Mouse (Mus musculus) liver, embryonic 16.5 days (tissue): Measurements from ENCODE around the gene Pheta1. TPM values are rescaled to one million over a fixed set of nuclear protein-coding genes. Genes with fewer than 3 reads are reported as not detected.

Experiments
- ATAC-seq: fragments of 200-750 bp; cut with Nextera tagmentation; 2 replicates; pipeline ENCODE4 v1.8.0; 2017; ENCODE audit warnings: low read depth, mild to moderate bottlenecking, moderate number of reproducible peaks, moderate library complexity
- H3K27ac ChIP-seq: fragments of 300-500 bp; sonication (generic); 2 replicates; pipeline ENCODE4 v1.5.1; 2014; ENCODE audit warnings: mild to moderate bottlenecking, low read length
- H3K27me3 ChIP-seq: fragments of 300-500 bp; sonication (generic); 2 replicates; pipeline ENCODE4 v1.6.1; 2014; ENCODE audit warnings: low read depth, low read length, mixed read lengths; ENCODE audit not compliant: control insufficient read depth, insufficient read depth
- H3K36me3 ChIP-seq: fragments of 300-500 bp; sonication (generic); 2 replicates; pipeline ENCODE4 v1.6.1; 2014; ENCODE audit warnings: mild to moderate bottlenecking; ENCODE audit not compliant: control insufficient read depth, insufficient read depth
- H3K4me1 ChIP-seq: fragments of 300-500 bp; sonication (generic); 2 replicates; pipeline ENCODE4 v1.6.1; 2014; ENCODE audit warnings: low read depth, low read length, mixed read lengths; ENCODE audit not compliant: control insufficient read depth
- H3K4me2 ChIP-seq: fragments of 300-500 bp; sonication (generic); 2 replicates; pipeline ENCODE4 v1.6.1; 2014; ENCODE audit warnings: low read depth, low read length, mixed read lengths
- H3K4me3 ChIP-seq: fragments of 300-500 bp; sonication (generic); 2 replicates; pipeline ENCODE4 v1.5.1; 2014; ENCODE audit warnings: low read depth, mild to moderate bottlenecking, low read length
- H3K9ac ChIP-seq: fragments of 300-500 bp; sonication (generic); 2 replicates; pipeline ENCODE4 v1.6.1; 2014; ENCODE audit warnings: low read depth, low read length
- H3K9me3 ChIP-seq: fragments of 300-500 bp; sonication (generic); replicated peaks from 2 replicates; pipeline ENCODE4 v1.6.1; 2016; ENCODE audit warnings: low read length; ENCODE audit not compliant: control insufficient read depth
- WGBS: fragments of 180-500 bp; shearing (Covaris S2); extraction: QIAGEN DNeasy Blood & Tissue Kit; methylation state at CpG from one replicate; pipeline ENCODE4 v1.1.7; 2014; ENCODE audit not compliant: insufficient replicate concordance; 5-methylcytosine and 5-hydroxymethylcytosine counted together
- polyA plus RNA-seq: library from polyadenylated mRNA; unstranded; fragments of >200 nt; fragmentation: Nextera tagmentation; extraction: Ambion mirVana; gene quantifications from 2 replicates; pipeline ENCODE4 v1.2.1, GENCODE M21; 2015

The Pheta1 gene
- polyA plus RNA-seq, 1 experiment from 2014 or later = 4.0 TPM

GRCm38 (mm10) chr5:121879211-121879610 lies 30.4 kb downstream of the Pheta1 start:
- Histone ChIP-seq H3K9ac (no peak overlapping the region), H3K4me3 (no peak overlapping the region), H3K4me1 (no peaks in the 10 kb centered on the region), H3K4me2 (no peak overlapping the region), H3K36me3 (no peaks in the 10 kb centered on the region), H3K27ac (no peak overlapping the region), H3K27me3 (no peaks in the 10 kb centered on the region), H3K9me3 (no peaks in the 10 kb centered on the region)
- ATAC-seq = no peak
- WGBS = 48% methylated on average over 6 of the region's 6 CpGs

- H3K4me1 ChIP-seq = no peaks in the 10 kb centered on the region
- WGBS = 61% methylated on average over 8 of the region's 8 CpGs
These were observed 34.6 kb downstream of the Pheta1 start for GRCm38 (mm10) chr5:121883356-121883755.

GRCm38 (mm10) chr5:121889375-121889774 lies 40.6 kb downstream of the Pheta1 start:
- WGBS = 60% methylated on average over 13 of the region's 13 CpGs
- Histone ChIP-seq H3K36me3 (no peaks in the 10 kb centered on the region; the same call in 1 of the 2 replicates), H3K4me3 (no peak overlapping the region), H3K9ac (no peak overlapping the region), H3K27me3 (no peaks in the 10 kb centered on the region), H3K9me3 (peaks cover 2% of the 10 kb centered on the region; the same call in 1 of the 2 replicates), H3K4me2 (no peak overlapping the region), H3K27ac (no peak overlapping the region), H3K4me1 (no peaks in the 10 kb centered on the region)
- ATAC-seq = no peak

More at GRCm38 (mm10) chr5:121883356-121883755, 34.6 kb downstream of the Pheta1 start:
- ATAC-seq = no peak
- Histone ChIP-seq H3K9me3 (peaks cover 2% of the 10 kb centered on the region; the same call in 1 of the 2 replicates), H3K9ac (no peak overlapping the region), H3K27me3 (no peaks in the 10 kb centered on the region), H3K27ac (no peak overlapping the region), H3K4me3 (no peak overlapping the region), H3K4me2 (no peak overlapping the region), H3K36me3 (no peaks in the 10 kb centered on the region; the same call in 1 of the 2 replicates)

DNA sequence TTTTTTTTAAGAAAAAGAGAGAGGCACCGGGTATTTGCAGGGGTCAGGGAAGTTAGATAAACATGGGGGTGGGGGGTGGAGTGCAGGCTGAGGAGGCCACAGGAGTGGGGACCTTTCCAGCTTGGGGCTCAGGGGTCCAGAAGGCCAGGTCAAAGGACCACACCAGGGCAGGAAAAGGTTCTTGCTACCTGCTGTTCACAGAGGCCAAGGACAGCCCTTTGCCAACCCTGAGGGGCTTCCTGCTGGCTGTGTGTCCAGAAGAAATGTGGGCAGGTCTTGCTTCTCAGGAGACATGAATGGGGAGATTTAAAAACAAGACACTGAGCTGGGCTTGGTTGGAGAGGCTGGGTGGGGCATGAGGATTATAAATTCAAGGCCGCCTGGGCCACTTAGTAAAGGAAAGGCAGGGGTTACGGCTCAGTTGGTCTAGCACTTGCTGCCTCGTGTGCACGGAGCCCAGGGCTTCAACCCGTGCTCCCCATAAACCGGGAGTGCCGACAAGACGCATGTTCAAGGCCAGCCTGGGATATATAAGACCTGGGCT lies 41.1 kb downstream of the Pheta1 start:
- Histone ChIP-seq H3K9me3 (peaks cover 2% of the 10 kb centered on the region; the same call in 1 of the 2 replicates), H3K4me2 (no peak overlapping the region), H3K4me3 (no peak overlapping the region), H3K27me3 (no peaks in the 10 kb centered on the region), H3K9ac (no peak overlapping the region), H3K27ac (no peak overlapping the region), H3K4me1 (no peaks in the 10 kb centered on the region), H3K36me3 (no peaks in the 10 kb centered on the region; the same call in 1 of the 2 replicates)
- ATAC-seq = no peak
- WGBS = 57% methylated on average over 9 of the region's 9 CpGs

DNA sequence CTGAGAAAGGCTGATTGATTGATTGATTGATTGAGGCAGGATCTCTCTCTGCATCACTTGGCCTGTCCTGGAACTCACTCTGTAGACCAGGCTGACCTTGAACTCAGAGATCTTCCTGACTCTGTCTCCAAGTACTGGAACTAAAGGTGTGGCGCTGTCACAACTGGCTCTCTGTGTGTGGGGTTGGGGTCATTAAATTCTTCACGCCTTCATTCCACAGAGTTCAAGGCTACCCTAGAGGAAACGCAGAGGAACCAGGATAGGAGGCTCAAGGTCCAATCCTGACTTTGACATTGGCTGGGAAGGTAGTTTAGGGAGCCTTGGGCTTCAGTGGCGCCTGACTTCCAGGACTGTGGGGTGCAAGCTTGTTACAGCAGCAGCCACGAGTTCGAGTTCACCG lies 42.1 kb downstream of the Pheta1 start:
- Histone ChIP-seq H3K4me2 (no peak overlapping the region), H3K27me3 (no peaks in the 10 kb centered on the region), H3K4me3 (no peak overlapping the region), H3K9ac (no peak overlapping the region), H3K9me3 (peaks cover 2% of the 10 kb centered on the region; the same call in 1 of the 2 replicates), H3K36me3 (no peaks in the 10 kb centered on the region; the same call in 1 of the 2 replicates), H3K27ac (no peak overlapping the region), H3K4me1 (no peaks in the 10 kb centered on the region)
- WGBS = 63% methylated on average over 7 of the region's 7 CpGs
- no peak for ATAC-seq

- H3K9ac ChIP-seq = no peak overlapping the region
- H3K4me3 ChIP-seq = no peak overlapping the region
- H3K27me3 ChIP-seq = no peaks in the 10 kb centered on the region
- no peaks in the 10 kb centered on the region; the same call in 1 of the 2 replicates for H3K36me3 ChIP-seq
- no peaks in the 10 kb centered on the region for H3K4me1 ChIP-seq
- WGBS = 80% methylated on average over 14 of the region's 14 CpGs
- H3K9me3 ChIP-seq = peaks cover 2% of the 10 kb centered on the region; the same call in 1 of the 2 replicates
- no peak overlapping the region for H3K27ac ChIP-seq
- no peak for ATAC-seq
- H3K4me2 ChIP-seq = no peak overlapping the region
These were observed 43.5 kb downstream of the Pheta1 start for GRCm38 (mm10) chr5:121892281-121892680.

DNA sequence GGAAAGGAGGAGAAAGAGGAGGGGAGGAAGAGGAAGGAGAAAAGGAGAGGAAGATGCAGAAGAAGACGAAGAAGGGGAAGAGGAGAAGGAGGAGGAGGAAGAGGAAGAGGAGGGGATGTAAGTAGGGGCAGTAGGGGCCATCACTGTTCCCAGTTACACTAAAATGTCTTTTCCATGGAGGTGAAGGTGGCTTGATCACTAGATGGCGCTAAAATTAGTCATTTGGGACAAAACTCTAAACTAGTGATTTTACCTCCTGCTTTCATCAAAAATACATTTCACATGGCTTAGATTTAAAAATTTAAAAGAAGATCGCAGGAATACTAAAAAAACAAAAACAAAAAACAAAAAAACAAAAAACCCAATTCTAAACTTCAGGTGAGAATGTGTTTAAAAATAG lies 44.8 kb downstream of the Pheta1 start:
- Histone ChIP-seq H3K9me3 (no peaks in the 10 kb centered on the region), H3K4me2 (no peak overlapping the region), H3K27ac (no peak overlapping the region), H3K4me3 (no peak overlapping the region), H3K9ac (no peak overlapping the region), H3K36me3 (no peaks in the 10 kb centered on the region), H3K27me3 (no peaks in the 10 kb centered on the region), H3K4me1 (no peaks in the 10 kb centered on the region)
- WGBS = 17% methylated on average over 3 of the region's 3 CpGs
- ATAC-seq = no peak

DNA sequence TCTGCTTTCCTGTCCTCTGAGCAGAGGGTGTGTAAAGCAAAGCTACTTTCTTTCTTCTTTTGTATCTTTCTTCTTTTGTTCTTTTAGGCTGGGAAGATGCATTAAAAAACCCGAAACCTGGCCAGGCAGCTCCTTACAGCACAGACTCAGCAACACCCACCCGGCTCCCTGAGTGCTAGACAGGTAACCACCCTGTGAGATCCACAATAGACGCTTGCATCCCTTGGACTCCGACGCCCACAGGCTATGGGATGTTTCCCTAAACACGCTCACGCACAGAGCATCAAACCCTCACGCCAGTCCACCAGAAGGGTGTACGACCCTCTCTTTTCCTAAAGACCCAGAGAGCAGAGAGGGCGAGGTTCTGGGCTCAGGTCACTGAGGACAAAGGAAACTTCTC lies 45.9 kb downstream of the Pheta1 start:
- H3K9me3 ChIP-seq = no peaks in the 10 kb centered on the region
- no peaks in the 10 kb centered on the region for H3K36me3 ChIP-seq
- H3K4me1 ChIP-seq = no peaks in the 10 kb centered on the region
- H3K27ac ChIP-seq = no peak overlapping the region
- no peaks in the 10 kb centered on the region for H3K27me3 ChIP-seq
- 56% methylated on average over 10 of the region's 10 CpGs for WGBS
- H3K4me2 ChIP-seq = no peak overlapping the region
- ATAC-seq = no peak
- no peak overlapping the region for H3K4me3 ChIP-seq
- no peak overlapping the region for H3K9ac ChIP-seq

DNA sequence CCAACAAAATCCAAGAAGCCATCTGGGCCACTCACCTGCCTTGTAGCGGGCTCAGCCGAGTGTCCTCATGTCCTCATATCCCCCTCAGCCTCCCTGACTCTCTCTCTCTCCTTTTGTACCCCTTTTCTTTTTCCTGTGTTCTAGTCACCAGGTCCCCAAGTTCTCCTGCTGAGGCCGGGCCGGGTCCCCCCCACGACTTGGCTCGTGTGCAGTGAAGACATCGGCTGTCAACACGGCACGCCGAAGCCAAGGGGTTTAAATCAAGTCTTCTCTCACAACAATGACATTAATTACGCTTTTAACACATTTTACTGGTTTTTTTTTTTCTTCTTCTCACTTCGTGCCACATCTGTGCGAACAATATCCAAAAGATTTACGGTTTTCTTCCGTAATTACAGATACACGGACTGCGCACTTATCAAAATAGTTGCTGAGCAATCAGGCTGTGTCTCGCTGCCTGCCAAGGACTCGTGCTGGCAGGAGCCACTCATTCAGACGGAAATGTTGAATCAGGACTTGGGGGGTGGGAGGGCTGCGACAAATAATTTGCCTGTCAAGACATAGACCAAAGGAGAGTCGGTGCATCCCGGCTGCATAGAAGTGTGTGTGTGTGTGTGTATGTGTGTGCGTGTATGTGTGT lies 46.5 kb downstream of the Pheta1 start:
- 65% methylated on average over 24 of the region's 24 CpGs for WGBS
- Histone ChIP-seq H3K9me3 (no peaks in the 10 kb centered on the region), H3K4me2 (no peak overlapping the region), H3K9ac (no peak overlapping the region), H3K4me1 (no peaks in the 10 kb centered on the region), H3K27ac (no peak overlapping the region), H3K36me3 (no peaks in the 10 kb centered on the region), H3K4me3 (no peak overlapping the region), H3K27me3 (no peaks in the 10 kb centered on the region)
- ATAC-seq = no peak
